Mouse (Mus musculus): ENCODE measurements around the gene Vmn2r121.

The Vmn2r121 gene

GRCm38 (mm10) chrX:124135852-124136251 is at the start of gene Vmn2r121:
Gene Vmn2r121, minus strand, starts transcription at chrX:124135952.
- no peak for DNase-seq (ENCODE audit: low read depth)

Data from 416B (cell line).